Mouse (Mus musculus) kidney, adult 18-20 months (tissue): ENCODE measurements at regions not wholly inside any gene's neighbourhood (a gene's known extent, or its start where the extent isn't known, plus 50 kb on each side); places are given as distances from the start of the nearest gene placed in this dataset.

Experiments used
- DNase-seq: peaks from one replicate; pipeline ENCODE4 v3.0.0; 2021

DNA sequence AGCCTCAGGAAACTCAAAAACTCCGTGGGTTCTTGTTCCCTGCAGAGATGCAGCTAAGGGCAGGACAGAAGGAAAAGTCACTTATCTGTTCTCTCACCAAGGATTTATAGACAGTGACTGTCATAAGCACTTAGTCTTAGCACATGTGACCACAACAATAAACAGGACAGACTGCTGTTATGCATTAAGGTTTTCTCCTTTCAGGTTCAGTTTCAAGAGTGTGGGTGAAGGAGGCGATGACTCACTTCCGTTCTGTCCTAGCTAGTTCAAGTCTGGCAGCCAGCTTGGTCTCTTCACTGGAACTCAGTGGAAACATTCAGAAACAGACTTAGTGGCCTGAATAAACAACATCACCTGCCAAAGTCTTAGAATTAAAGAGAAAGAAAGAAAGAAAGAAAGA is 141.1 kb upstream of the Rasa1 start:
- DNase-seq, result no peak

- DNase-seq, result no peak
These were observed 129.7 kb upstream of the Rasa1 start for GRCm38 (mm10) chr13:85418671-85419070.

DNA sequence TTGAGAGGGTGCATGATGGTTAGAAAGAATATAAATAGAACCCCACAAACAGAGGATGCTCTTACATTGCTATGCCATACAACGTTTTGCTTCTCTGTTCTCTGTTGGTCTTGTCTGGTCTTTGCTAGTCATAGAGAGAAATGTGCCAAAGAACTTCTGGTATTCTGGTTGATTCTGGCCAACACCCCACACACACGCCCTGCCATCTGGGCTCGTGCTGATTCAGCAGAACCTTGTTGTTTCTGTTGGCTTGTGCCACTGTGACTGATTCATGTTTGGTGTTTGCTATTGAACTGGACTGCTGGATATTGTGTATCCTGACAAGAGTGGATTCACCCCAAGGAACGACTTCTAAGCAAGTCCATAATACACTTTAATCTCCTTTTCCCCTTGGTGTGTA is 126.0 kb upstream of the Rasa1 start:
- DNase-seq, result no peak

DNA sequence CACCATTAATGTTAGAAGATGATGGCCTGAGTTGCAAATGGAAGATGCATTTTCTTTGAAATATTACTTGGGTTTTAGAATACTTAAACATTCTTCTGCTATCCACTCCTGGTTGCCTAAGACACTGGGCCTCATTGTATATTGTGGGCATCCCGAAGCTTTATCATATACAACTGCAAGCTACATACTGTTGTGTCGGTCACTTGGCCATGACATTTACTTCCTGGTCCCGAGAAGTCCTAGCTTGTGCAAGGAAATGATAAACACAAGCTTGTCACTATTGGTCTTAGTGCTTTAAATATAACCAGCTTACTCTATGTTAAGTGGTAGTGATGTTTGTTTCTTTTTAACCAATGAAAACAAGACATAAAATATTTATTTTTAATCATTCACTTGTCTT is 122.4 kb upstream of the Rasa1 start:
- no peak for DNase-seq

GRCm38 (mm10) chr13:85398834-85399233 is 109.9 kb upstream of the Rasa1 start:
- DNase-seq, result no peak

DNA sequence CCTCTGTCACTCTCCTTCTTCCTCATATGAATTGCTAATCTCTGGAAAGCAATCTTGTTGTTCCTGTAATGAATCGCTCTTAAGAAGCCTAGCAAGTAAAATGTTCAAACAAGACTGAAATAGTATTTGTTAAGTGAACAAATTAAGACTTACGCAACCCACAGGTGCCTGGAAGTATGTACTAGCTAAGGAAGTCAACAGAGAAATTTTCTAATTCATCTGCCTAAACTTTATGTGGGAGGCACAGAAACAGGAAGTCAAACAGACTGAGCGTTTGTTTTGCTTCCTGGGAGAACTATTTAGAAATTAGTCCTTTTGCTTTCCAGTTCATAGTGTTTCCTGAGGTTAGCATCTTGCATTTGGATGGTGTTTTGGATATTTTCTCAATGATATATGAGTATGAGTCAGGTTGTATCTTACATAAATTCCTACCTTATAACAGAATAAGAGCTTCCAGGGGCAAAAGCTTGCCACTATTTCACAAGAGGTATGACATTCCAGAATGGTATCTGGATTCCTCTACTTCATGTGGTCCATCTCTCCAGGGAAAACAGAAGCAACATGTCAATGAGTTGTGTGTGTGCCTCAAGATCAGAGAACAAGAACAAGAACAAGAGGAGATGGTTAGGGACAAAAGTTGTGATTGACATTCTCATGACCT is 87.5 kb upstream of the Rasa1 start:
- no peak for DNase-seq

DNA sequence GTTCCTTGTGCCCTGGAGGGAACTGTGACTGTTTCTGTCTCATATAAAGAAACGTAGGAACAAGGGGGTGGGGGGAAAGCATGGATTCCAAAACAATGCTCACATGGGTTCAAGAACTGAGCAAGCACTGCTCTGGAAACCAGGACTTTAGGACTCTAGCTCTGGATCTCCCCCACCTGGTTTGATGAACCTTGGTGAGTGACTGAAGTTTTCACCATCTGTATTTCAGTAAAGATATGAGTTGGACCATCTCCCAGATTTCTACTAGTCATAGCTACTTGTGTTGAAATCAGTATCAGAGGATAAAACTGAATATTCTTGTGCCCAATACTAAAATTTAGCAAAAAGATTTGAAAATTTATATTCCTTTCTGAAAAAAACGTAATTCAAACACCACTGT is 70.7 kb upstream of the Rasa1 start:
- no peak for DNase-seq

DNA sequence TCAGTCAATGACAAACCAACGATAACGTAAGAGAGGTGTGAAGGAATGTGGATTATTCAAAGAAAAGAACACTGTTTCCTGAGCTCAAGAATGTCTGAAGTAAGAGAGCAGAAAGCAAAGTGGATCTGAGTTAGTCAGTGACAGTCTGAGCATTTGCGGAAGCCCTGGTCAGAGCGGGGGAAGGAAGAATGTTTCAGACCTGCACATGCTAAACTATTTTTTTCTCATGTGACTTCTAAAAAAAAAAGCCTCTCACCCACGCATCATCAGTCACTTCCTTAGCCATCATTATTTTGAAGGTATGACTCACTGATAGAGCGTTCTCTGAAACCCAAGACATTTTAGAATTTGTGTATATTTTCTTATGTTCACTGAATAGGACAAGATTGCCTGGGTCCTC is 70.2 kb upstream of the Rasa1 start:
- no peak for DNase-seq

DNA sequence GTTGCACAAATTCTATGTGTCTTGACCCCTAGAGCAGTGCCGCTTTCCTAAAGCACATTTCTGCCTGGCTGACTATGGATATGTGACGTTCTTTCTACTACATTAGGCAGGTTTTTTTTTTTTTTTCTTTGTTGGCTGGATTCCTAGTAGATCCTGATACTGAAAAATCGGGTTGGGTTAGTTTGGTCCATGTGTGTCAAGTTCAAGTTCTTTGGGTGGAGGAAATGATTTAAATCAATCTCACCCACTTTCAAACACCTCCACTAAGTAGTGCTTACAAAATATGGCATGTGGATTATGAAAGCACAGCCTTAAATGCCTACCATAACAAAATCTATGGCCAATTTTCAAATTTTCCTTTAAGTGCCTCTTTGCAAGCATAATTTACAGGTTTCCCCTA is 63.1 kb upstream of the Rasa1 start:
- DNase-seq, result no peak
